Mouse (Mus musculus) neural tube, embryonic 11.5 days (tissue): ENCODE data around the gene Sh3pxd2a. TPM values are rescaled to one million over a fixed set of nuclear protein-coding genes. Genes with fewer than 3 reads are reported as not detected.

Experiments
- ATAC-seq: fragments of 200-750 bp; cut with Nextera tagmentation; 2 replicates; pipeline ENCODE4 v1.8.0; 2017; ENCODE audit warnings: moderate number of reproducible peaks, mild to moderate bottlenecking, moderate TSS enrichment, moderate library complexity; ENCODE audit not compliant: insufficient read depth, low FRiP score, low TSS enrichment
- DNase-seq: peaks from one replicate; pipeline ENCODE4 v3.0.0-alpha.2; 2015; ENCODE audit warnings: low spot score
- H3K27ac ChIP-seq: fragments of 300-500 bp; sonication (generic); 2 replicates; pipeline ENCODE4 v1.5.1; 2014; ENCODE audit warnings: low read depth, mild to moderate bottlenecking, low read length
- H3K27me3 ChIP-seq: fragments of 300-500 bp; sonication (generic); 2 replicates; pipeline ENCODE4 v1.6.1; 2014; ENCODE audit warnings: mild to moderate bottlenecking, low read length, mixed read lengths; ENCODE audit not compliant: control insufficient read depth, insufficient read depth
- H3K36me3 ChIP-seq: fragments of 300-500 bp; sonication (generic); 2 replicates; pipeline ENCODE4 v1.6.1; 2014; ENCODE audit warnings: mild to moderate bottlenecking, low read length, moderate library complexity, mixed read lengths; ENCODE audit not compliant: control insufficient read depth, insufficient read depth
- H3K4me1 ChIP-seq: fragments of 300-500 bp; sonication (generic); 2 replicates; pipeline ENCODE4 v1.6.1; 2014; ENCODE audit warnings: low read length, mixed read lengths; ENCODE audit not compliant: control insufficient read depth, insufficient read depth
- H3K4me2 ChIP-seq: fragments of 300-500 bp; sonication (generic); 2 replicates; pipeline ENCODE4 v1.6.1; 2014; ENCODE audit warnings: low read depth, mild to moderate bottlenecking, moderate library complexity
- H3K4me3 ChIP-seq: fragments of 300-500 bp; sonication (generic); 2 replicates; pipeline ENCODE4 v1.5.1; 2014; ENCODE audit warnings: low read depth, low read length
- H3K9ac ChIP-seq: fragments of 300-500 bp; sonication (generic); 2 replicates; pipeline ENCODE4 v1.6.1; 2014; ENCODE audit warnings: mild to moderate bottlenecking, low read length
- H3K9me3 ChIP-seq: fragments of 300-500 bp; sonication (generic); 2 replicates; pipeline ENCODE4 v1.6.1; 2016; ENCODE audit warnings: low read length; ENCODE audit not compliant: control insufficient read depth
- WGBS: fragments of 180-500 bp; shearing (Covaris S2); extraction: QIAGEN DNeasy Blood & Tissue Kit; methylation state at CpG from one replicate; pipeline ENCODE4 v1.1.7; 2014; 5-methylcytosine and 5-hydroxymethylcytosine counted together
- polyA plus RNA-seq: library from polyadenylated mRNA; unstranded; fragments of >200 nt; fragmentation: Nextera tagmentation; extraction: Ambion mirVana; gene quantifications from 2 replicates; pipeline ENCODE4 v1.2.1, GENCODE M21; 2014

Gene Sh3pxd2a
- polyA plus RNA-seq, 1 experiment from 2014 or later, result 4.7 TPM

GRCm38 (mm10) chr19:47381011-47381410, 83.2 kb downstream of the Sh3pxd2a start:
- no peaks in the 10 kb centered on the region for H3K9me3 ChIP-seq
- H3K4me1 ChIP-seq, result no peaks in the 10 kb centered on the region
- H3K4me2 ChIP-seq, result no peak overlapping the region
- no peaks in the 10 kb centered on the region for H3K27me3 ChIP-seq
- no peak overlapping the region for H3K9ac ChIP-seq
- DNase-seq (no peak), ATAC-seq (no peak)
- 90% methylated on average over 15 of the region's 15 CpGs for WGBS
- no peak overlapping the region for H3K4me3 ChIP-seq
- H3K36me3 ChIP-seq, result no peaks in the 10 kb centered on the region
- no peak overlapping the region for H3K27ac ChIP-seq

- Histone ChIP-seq H3K4me1 (no peaks in the 10 kb centered on the region), H3K9ac (no peak overlapping the region), H3K36me3 (no peaks in the 10 kb centered on the region), H3K4me3 (no peak overlapping the region), H3K27me3 (no peaks in the 10 kb centered on the region), H3K27ac (no peak overlapping the region), H3K4me2 (no peak overlapping the region), H3K9me3 (no peaks in the 10 kb centered on the region)
- 73% methylated on average over 5 of the region's 5 CpGs for WGBS
- DNase-seq (no peak), ATAC-seq (no peak)
Observed at GRCm38 (mm10) chr19:47379141-47379540, 85.1 kb downstream of the Sh3pxd2a start.

GRCm38 (mm10) chr19:47374916-47375573, 89.2 kb downstream of the Sh3pxd2a start:
- H3K27ac ChIP-seq, result no peak overlapping the region
- no peak for DNase-seq
- H3K36me3 ChIP-seq, result no peaks in the 10 kb centered on the region
- 88% methylated on average over 8 of the region's 8 CpGs for WGBS
- no peak overlapping the region for H3K4me2 ChIP-seq
- no peaks in the 10 kb centered on the region for H3K4me1 ChIP-seq
- no peaks in the 10 kb centered on the region for H3K27me3 ChIP-seq
- no peak overlapping the region for H3K4me3 ChIP-seq
- no peak for ATAC-seq
- H3K9me3 ChIP-seq, result no peaks in the 10 kb centered on the region
- no peak overlapping the region for H3K9ac ChIP-seq

- Histone ChIP-seq H3K27ac (no peak overlapping the region), H3K36me3 (no peaks in the 10 kb centered on the region), H3K9ac (no peak overlapping the region), H3K9me3 (no peaks in the 10 kb centered on the region), H3K4me1 (peaks cover 4% of the 10 kb centered on the region; the same call in 1 of the 2 replicates), H3K4me2 (no peak overlapping the region), H3K27me3 (no peaks in the 10 kb centered on the region), H3K4me3 (no peak overlapping the region)
- ATAC-seq (0 out of 2 replicates have a peak, but pooled peaks have one; percentile 23), DNase-seq (peak; percentile 66)
- WGBS, result 34% methylated on average over 4 of the region's 4 CpGs
Observed at GRCm38 (mm10) chr19:47374440-47374839, 89.8 kb downstream of the Sh3pxd2a start.

- H3K27ac ChIP-seq, result no peak overlapping the region
- H3K9me3 ChIP-seq, result no peaks in the 10 kb centered on the region
- ATAC-seq (no peak), DNase-seq (no peak)
- no peak overlapping the region for H3K4me2 ChIP-seq
- H3K36me3 ChIP-seq, result no peaks in the 10 kb centered on the region
- no peaks in the 10 kb centered on the region for H3K27me3 ChIP-seq
- H3K4me1 ChIP-seq, result peaks cover 5% of the 10 kb centered on the region; the same call in 1 of the 2 replicates
- no peak overlapping the region for H3K9ac ChIP-seq
- no peak overlapping the region for H3K4me3 ChIP-seq
- WGBS, result 72% methylated on average over 5 of the region's 5 CpGs
Observed at GRCm38 (mm10) chr19:47372044-47372443, 92.2 kb downstream of the Sh3pxd2a start.

GRCm38 (mm10) chr19:47371521-47371920, 92.7 kb downstream of the Sh3pxd2a start:
- no peak overlapping the region for H3K4me2 ChIP-seq
- peaks cover 5% of the 10 kb centered on the region; the same call in 1 of the 2 replicates for H3K4me1 ChIP-seq
- H3K9me3 ChIP-seq, result no peaks in the 10 kb centered on the region
- H3K27ac ChIP-seq, result no peak overlapping the region
- no peaks in the 10 kb centered on the region for H3K36me3 ChIP-seq
- DNase-seq (no peak), ATAC-seq (no peak)
- H3K27me3 ChIP-seq, result no peaks in the 10 kb centered on the region
- H3K9ac ChIP-seq, result no peak overlapping the region
- WGBS, result 95% methylated on average over 11 of the region's 11 CpGs
- no peak overlapping the region for H3K4me3 ChIP-seq

GRCm38 (mm10) chr19:47369008-47369407, 95.2 kb downstream of the Sh3pxd2a start:
- ATAC-seq (no peak), DNase-seq (no peak)
- H3K27me3 ChIP-seq, result no peaks in the 10 kb centered on the region
- H3K27ac ChIP-seq, result no peak overlapping the region
- H3K36me3 ChIP-seq, result no peaks in the 10 kb centered on the region
- no peak overlapping the region for H3K4me2 ChIP-seq
- 57% methylated on average over 3 of the region's 3 CpGs for WGBS
- no peak overlapping the region for H3K9ac ChIP-seq
- H3K4me1 ChIP-seq, result peaks cover 5% of the 10 kb centered on the region; the same call in 1 of the 2 replicates
- no peaks in the 10 kb centered on the region for H3K9me3 ChIP-seq
- no peak overlapping the region for H3K4me3 ChIP-seq

- no peak for ATAC-seq
- H3K4me1 ChIP-seq, result peaks cover 10% of the 10 kb centered on the region
- 91% methylated on average over 12 of the region's 12 CpGs for whole genome bisulfite sequencing
Observed at GRCm38 (mm10) chr19:47367271-47367879, 96.8 kb downstream of the Sh3pxd2a start.

GRCm38 (mm10) chr19:47366576-47366975, 97.6 kb downstream of the Sh3pxd2a start:
- Histone ChIP-seq H3K27ac (no peak overlapping the region), H3K9me3 (no peaks in the 10 kb centered on the region), H3K27me3 (no peaks in the 10 kb centered on the region), H3K4me1 (peaks cover 10% of the 10 kb centered on the region), H3K36me3 (no peaks in the 10 kb centered on the region), H3K4me2 (no peak overlapping the region), H3K9ac (no peak overlapping the region), H3K4me3 (no peak overlapping the region)
- 92% methylated on average over 8 of the region's 8 CpGs for WGBS
- ATAC-seq, result no peak
- no peak for DNase-seq

More at GRCm38 (mm10) chr19:47367271-47367879, 96.8 kb downstream of the Sh3pxd2a start:
- Histone ChIP-seq H3K9me3 (no peaks in the 10 kb centered on the region), H3K4me3 (no peak overlapping the region), H3K4me2 (no peak overlapping the region), H3K27ac (no peak overlapping the region), H3K27me3 (no peaks in the 10 kb centered on the region), H3K36me3 (no peaks in the 10 kb centered on the region), H3K9ac (no peak overlapping the region)
- DNase-seq, result no peak
